Mouse (Mus musculus) forebrain, embryonic 16.5 days (tissue): ENCODE measurements around the gene Chpf2. TPM values are rescaled to one million over a fixed set of nuclear protein-coding genes. Genes with fewer than 3 reads are reported as not detected.

Experiments
- ATAC-seq: fragments of 200-750 bp; cut with Nextera tagmentation; 2 replicates; pipeline ENCODE4 v1.8.0; 2017; ENCODE audit warnings: mild to moderate bottlenecking, moderate library complexity
- H3K27ac ChIP-seq: fragments of 300-500 bp; sonication (generic); 2 replicates; pipeline ENCODE4 v1.5.1; 2014; ENCODE audit warnings: low read length, control low read depth
- H3K27me3 ChIP-seq: fragments of 300-500 bp; sonication (generic); replicated peaks from 2 replicates; pipeline ENCODE4 v1.6.1; 2014; ENCODE audit warnings: low read length; ENCODE audit not compliant: control insufficient read depth, insufficient read depth
- H3K36me3 ChIP-seq: fragments of 300-500 bp; sonication (generic); 2 replicates; pipeline ENCODE4 v1.6.1; 2014; ENCODE audit not compliant: control insufficient read depth, insufficient read depth
- H3K4me1 ChIP-seq: fragments of 300-500 bp; sonication (generic); replicated peaks from 2 replicates; pipeline ENCODE4 v1.6.1; 2014; ENCODE audit warnings: low read length; ENCODE audit not compliant: control insufficient read depth, insufficient read depth
- H3K4me2 ChIP-seq: fragments of 300-500 bp; sonication (generic); 2 replicates; pipeline ENCODE4 v1.6.1; 2014; ENCODE audit warnings: mild to moderate bottlenecking, low read length, control low read depth
- H3K4me3 ChIP-seq: fragments of 300-500 bp; sonication (generic); replicated peaks from 2 replicates; pipeline ENCODE4 v1.5.1; 2014; ENCODE audit warnings: mild to moderate bottlenecking, low read length, control low read depth
- H3K9ac ChIP-seq: fragments of 300-500 bp; sonication (generic); replicated peaks from 2 replicates; pipeline ENCODE4 v1.6.1; 2014; ENCODE audit warnings: low read depth, low read length, control low read depth
- H3K9me3 ChIP-seq: fragments of 300-500 bp; sonication (generic); 2 replicates; pipeline ENCODE4 v1.6.1; 2016; ENCODE audit warnings: low read length; ENCODE audit not compliant: control insufficient read depth
- WGBS: fragments of 180-500 bp; shearing (Covaris S2); extraction: QIAGEN DNeasy Blood & Tissue Kit; methylation state at CpG from one replicate; pipeline ENCODE4 v1.1.7; 2014; 5-methylcytosine and 5-hydroxymethylcytosine counted together
- polyA plus RNA-seq: library from polyadenylated mRNA; unstranded; fragments of >200 nt; fragmentation: Nextera tagmentation; extraction: Ambion mirVana; gene quantifications from 2 replicates; pipeline ENCODE4 v1.2.1, GENCODE M21; 2015

The Chpf2 gene
- polyA plus RNA-seq, 1 experiment from 2014 or later, result 20.5 TPM

DNA sequence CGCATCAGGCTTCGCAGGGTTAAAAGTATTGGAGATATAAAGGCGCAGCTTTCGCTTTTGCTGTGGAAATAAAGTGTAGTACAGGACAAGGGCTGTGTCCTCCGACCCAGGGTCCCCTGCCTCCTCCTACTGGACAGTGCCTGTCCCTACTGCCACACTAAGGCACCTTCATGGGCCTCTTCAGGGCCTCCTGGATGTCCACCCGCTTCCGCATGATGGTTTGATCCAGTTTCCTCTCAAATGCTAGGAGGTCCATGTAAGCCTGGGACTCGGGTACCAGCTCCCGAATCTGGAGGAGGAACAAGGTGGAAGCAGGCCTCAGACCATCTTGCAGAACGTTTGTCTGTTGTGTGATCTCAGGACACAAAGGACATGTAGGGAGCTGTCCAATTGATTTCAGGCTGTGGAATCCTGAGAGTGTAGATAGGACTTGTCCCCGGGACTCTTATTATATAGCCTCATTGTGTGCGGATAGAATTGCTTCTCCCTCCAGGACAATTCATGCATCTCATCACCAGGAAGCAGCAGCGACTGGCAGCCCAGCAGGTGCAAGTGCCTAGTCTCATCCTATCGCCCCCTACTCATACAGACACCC is 9.3 kb downstream of the Chpf2 start:
- WGBS, result 35% methylated on average over 14 of the region's 14 CpGs
- H3K27me3 ChIP-seq, result no peaks in the 10 kb centered on the region
- H3K4me2 ChIP-seq, result peak overlapping the region; percentile 72
- no peak for ATAC-seq
- no peaks in the 10 kb centered on the region for H3K9me3 ChIP-seq
- peaks cover 61% of the 10 kb centered on the region for H3K4me1 ChIP-seq
- peaks cover 23% of the 10 kb centered on the region for H3K36me3 ChIP-seq
- H3K27ac ChIP-seq, result peak overlapping the region; percentile 98
- H3K9ac ChIP-seq, result peak overlapping the region; percentile 51
- H3K4me3 ChIP-seq, result peak overlapping the region; percentile 35

DNA sequence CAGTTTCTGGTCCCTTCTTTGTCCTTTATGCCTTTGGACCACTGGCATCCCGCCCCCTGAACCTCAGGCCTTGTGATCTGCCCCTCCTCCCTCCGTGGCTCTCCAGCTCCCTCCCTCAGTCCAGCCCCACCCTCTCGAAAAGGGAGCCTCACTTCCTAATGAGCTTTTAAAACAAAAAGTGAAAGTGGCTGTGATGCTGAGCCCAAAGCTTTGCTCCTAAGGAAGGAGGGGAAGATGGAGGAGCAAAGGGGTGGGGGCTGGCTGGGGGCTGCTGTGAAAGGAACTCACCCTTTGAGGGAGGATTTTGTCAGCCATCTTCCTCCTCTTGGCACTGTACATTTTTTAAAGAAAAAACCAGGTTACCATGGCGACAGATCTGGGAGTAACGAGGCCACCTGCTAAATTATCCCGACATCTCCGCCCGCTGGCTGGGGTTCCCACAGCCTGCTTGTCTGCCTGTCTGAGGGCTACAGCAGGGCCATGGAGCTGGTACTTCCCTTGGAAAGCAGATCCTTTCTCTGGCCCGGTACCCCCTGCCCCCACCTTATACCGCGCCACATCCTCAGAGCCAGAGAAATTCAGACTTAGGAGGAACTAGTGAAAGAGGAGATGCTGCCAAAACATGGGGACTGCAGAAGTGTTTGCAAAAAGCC is 10.1 kb downstream of the Chpf2 start:
- 6% methylated on average over 11 of the region's 11 CpGs for WGBS

DNA sequence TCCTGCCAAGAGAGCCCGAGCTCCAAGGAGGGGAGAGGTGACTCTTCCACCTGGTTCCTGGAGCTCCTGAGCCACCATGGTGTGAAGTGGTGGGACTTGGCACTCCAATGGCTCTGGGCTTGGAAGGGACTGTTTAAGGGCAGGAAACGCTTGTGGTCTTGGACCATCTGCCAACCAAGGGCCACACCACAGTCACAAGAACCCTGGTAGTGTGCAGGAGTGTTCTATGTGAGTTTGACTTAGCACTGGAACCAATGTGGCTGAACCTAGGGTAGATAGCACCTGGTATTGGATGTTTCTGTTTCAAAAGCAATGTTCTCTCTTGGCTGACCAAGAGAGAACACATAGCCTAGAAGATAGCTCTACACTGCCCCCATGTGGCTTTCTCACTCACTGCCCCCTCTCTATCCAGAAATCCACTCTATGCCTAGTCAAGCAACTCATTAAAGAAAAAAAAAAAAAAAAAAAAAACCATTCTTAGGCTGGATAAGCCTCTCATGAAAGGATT is 10.7 kb downstream of the Chpf2 start:
- H3K36me3 ChIP-seq, result peaks cover 20% of the 10 kb centered on the region
- peaks cover 63% of the 10 kb centered on the region for H3K4me1 ChIP-seq
- H3K27me3 ChIP-seq, result no peaks in the 10 kb centered on the region
- H3K9ac ChIP-seq, result peak overlapping the region; percentile 51
- H3K27ac ChIP-seq, result peak overlapping the region; percentile 98
- WGBS, result 26% methylated on average over 2 of the region's 2 CpGs
- H3K9me3 ChIP-seq, result no peaks in the 10 kb centered on the region
- H3K4me3 ChIP-seq, result peak overlapping the region; percentile 35
- peak overlapping the region; percentile 72 for H3K4me2 ChIP-seq
- ATAC-seq, result peak; percentile 47

More for the DNA sequence above, 10.1 kb downstream of the Chpf2 start:
- Histone ChIP-seq H3K9me3 (no peaks in the 10 kb centered on the region), H3K9ac (peak overlapping the region; percentile 51), H3K27me3 (no peaks in the 10 kb centered on the region), H3K4me3 (peak overlapping the region; percentile 35), H3K4me2 (peak overlapping the region; percentile 72), H3K36me3 (peaks cover 20% of the 10 kb centered on the region), H3K27ac (peak overlapping the region; percentile 98), H3K4me1 (peaks cover 62% of the 10 kb centered on the region)
- ATAC-seq, result peak; percentile 68

DNA sequence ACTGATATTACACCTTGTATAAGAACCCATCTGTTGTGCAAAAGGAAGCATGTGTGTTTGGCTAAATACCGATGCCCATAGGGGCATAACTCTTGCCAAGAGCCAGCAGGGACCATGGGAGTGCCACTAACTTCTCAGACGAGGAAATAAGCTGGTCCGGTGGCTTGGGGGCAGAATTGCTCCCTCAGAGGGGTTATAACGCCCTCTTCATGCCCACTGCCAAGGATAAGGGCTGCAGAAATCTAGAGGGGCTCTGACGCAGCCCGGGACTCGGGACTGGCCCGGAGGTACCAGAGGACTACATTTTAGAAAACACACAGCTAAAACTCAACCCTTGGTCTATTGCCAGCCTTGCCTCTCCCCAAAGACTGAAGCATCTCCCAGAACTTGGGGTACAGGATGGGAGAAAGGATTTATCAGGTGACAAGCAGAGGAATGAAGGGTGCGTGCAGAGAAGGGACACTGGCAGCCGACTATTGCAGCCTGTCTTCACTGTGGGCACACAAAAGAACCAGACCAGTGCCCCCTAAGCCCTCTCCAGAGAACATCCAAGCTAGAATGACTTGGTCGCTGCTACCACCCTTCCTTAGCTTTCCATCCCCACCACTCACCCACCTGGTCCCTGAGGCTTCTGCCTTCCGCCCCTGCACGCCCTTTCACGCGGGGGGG is 11.5 kb downstream of the Chpf2 start:
- H3K4me1 ChIP-seq, result peaks cover 71% of the 10 kb centered on the region
- peak overlapping the region; percentile 67 for H3K4me3 ChIP-seq
- H3K9ac ChIP-seq, result peak overlapping the region; percentile 93
- H3K9me3 ChIP-seq, result no peaks in the 10 kb centered on the region
- WGBS, result 9% methylated on average over 15 of the region's 15 CpGs
- H3K4me2 ChIP-seq, result peak overlapping the region; percentile 85
- no peak for ATAC-seq
- peaks cover 13% of the 10 kb centered on the region for H3K36me3 ChIP-seq
- H3K27me3 ChIP-seq, result no peaks in the 10 kb centered on the region
- H3K27ac ChIP-seq, result peak overlapping the region; percentile 95

DNA sequence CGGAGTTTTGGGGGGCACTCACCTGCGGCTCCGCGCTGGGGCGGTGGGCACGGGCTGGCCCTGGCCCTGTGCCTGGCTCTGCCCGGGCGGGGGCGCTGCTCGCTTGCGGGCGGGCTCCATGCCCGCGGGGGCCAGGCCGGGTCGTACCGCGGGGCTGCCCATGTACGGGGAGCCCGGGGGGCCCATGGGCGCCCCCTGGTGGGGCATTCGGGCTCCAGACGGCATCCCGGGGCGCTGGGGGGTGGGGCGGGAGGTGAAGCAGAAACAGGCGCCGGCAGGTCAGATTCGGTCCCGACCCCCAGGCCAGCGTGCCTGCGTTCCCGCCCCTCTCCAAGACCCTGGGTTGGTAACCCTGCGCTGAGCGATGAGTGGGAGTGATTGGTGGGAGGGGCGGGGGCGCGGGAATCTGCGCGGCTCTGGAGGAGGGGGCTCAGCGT is 12.0 kb downstream of the Chpf2 start:
- ATAC-seq, result peak; percentile 9; the same call in 1 of the 2 replicates
- Histone ChIP-seq H3K27ac (peak overlapping the region; percentile 95), H3K4me3 (peak overlapping the region; percentile 67), H3K27me3 (no peaks in the 10 kb centered on the region), H3K9ac (peak overlapping the region; percentile 93), H3K36me3 (peaks cover 8% of the 10 kb centered on the region), H3K9me3 (no peaks in the 10 kb centered on the region), H3K4me1 (peaks cover 76% of the 10 kb centered on the region), H3K4me2 (peak overlapping the region; percentile 85)
- WGBS, result under 1% methylated on average over 29 of the region's 41 CpGs

DNA sequence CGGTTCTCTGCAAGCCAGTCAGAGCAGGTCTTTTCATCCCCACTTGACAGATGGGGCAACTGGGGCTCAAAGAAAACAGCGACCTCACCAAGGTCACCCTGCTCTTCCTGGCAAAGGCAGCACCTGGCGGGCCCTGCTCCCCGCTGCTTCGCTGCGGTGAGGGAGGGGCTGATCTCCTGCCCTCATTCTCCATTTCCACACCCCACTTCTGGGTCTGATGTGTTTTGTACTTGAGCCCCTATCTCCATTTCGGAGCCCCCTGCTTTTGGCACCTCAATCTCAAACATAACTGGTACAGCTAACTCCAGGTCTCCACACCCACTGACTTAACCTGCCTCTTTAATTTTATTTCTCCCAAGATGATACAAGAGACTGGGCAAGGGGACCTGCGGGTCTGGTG is 12.6 kb downstream of the Chpf2 start:
- WGBS, result 13% methylated on average over 8 of the region's 8 CpGs
- Histone ChIP-seq H3K36me3 (peaks cover 6% of the 10 kb centered on the region), H3K4me1 (peaks cover 82% of the 10 kb centered on the region)

DNA sequence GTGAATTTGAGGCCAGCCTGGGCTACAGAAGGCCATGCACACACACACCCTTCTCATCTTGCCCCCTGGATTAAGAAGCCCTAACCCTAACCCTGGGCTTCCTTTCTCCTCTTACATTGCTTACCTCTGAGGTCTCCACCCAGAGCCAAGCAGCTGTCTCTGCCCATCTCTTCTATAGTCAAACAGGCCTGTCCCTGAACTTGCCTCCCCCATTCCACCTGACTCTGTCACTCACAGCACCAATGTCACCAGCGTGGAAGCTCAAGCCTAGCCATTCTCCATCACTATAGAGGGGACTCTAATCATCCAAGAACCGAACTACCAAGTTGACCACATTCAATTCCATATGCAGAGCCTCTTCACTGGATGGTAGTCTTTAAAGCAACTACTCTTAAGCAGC is 13.7 kb downstream of the Chpf2 start:
- Histone ChIP-seq H3K9me3 (no peaks in the 10 kb centered on the region), H3K4me2 (peak overlapping the region; percentile 93), H3K4me1 (peaks cover 82% of the 10 kb centered on the region), H3K9ac (no peak overlapping the region), H3K4me3 (no peak overlapping the region; the same call in none of the 2 replicates), H3K36me3 (no peaks in the 10 kb centered on the region), H3K27ac (no peak overlapping the region), H3K27me3 (no peaks in the 10 kb centered on the region)
- 69% methylated on average over 2 of the region's 2 CpGs for WGBS
- no peak for ATAC-seq

More for the DNA sequence above, 12.6 kb downstream of the Chpf2 start:
- ATAC-seq, result no peak
- Histone ChIP-seq H3K9me3 (no peaks in the 10 kb centered on the region), H3K27me3 (no peaks in the 10 kb centered on the region), H3K4me2 (peak overlapping the region; percentile 85), H3K27ac (peak overlapping the region; percentile 95), H3K4me3 (peak overlapping the region; percentile 67), H3K9ac (peak overlapping the region; percentile 93)

DNA sequence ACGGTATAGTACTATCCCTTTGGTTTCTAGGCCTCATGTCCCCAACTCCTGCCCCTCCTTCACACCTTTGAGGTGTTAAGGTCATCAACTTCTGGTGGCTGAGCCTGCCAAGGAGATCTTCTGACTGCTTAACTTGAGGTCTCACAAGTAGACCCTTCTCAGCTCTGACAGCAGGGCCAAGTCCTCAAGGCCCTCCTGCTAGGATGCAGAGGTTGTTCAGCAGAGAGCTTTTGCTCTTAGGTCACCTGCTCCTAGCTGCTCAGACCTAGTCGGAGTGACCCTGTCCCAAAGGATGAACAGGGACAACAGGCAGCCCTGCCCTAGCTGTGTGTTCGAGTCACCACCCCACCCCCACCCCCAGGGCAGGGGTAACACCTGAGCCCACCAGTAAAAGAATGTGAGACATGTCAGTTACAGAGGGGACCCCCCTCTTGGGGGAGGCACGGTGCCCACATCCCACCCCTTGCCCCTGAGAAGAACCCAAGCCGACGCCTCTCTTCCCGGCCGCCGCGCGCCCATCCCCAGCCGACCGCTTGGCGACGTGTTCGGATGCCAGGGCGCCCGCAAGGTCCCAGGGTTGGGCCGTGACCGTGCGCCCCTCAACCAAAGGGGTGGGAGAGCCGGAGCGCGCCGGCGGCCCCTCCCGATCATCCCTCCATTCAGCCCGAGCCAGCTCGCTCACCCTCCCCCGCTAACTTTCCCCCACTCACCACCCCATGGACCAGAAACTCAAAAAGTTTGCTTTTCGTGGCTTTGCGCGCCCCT is 14.7 kb downstream of the Chpf2 start:
- Histone ChIP-seq H3K9ac (peak overlapping the region; percentile 83), H3K27me3 (no peaks in the 10 kb centered on the region), H3K27ac (peak overlapping the region; percentile 99), H3K36me3 (no peaks in the 10 kb centered on the region), H3K9me3 (no peaks in the 10 kb centered on the region), H3K4me1 (peaks cover 82% of the 10 kb centered on the region), H3K4me3 (peak overlapping the region; percentile 66), H3K4me2 (peak overlapping the region; percentile 93)
- no peak for ATAC-seq
- WGBS, result under 1% methylated on average over 25 of the region's 33 CpGs
